Mouse (Mus musculus) right cerebral cortex, postnatal 4 days (tissue): ENCODE measurements around the gene Gm43552.

Source experiments
- DNase-seq: peaks from one replicate; pipeline ENCODE4 v3.0.0-alpha.2; 2022

Gm43552 gene

GRCm38 (mm10) chr5:65434471-65435362 is 57.9 kb downstream of the Gm43552 start:
- DNase-seq: peak; percentile 13

GRCm38 (mm10) chr5:65429441-65429840 is 63.2 kb downstream of the Gm43552 start:
- DNase-seq: no peak

GRCm38 (mm10) chr5:65428321-65428720 is 64.3 kb downstream of the Gm43552 start:
- DNase-seq: no peak

- DNase-seq: no peak
These were observed 67.4 kb downstream of the Gm43552 start for GRCm38 (mm10) chr5:65425251-65425650.

- no peak for DNase-seq
These were observed 68.4 kb downstream of the Gm43552 start for GRCm38 (mm10) chr5:65424215-65424614.

GRCm38 (mm10) chr5:65422803-65423202 is 69.8 kb downstream of the Gm43552 start:
- DNase-seq: no peak

GRCm38 (mm10) chr5:65420822-65421221 is 71.8 kb downstream of the Gm43552 start:
- DNase-seq: no peak

GRCm38 (mm10) chr5:65419136-65419535 is 73.5 kb downstream of the Gm43552 start:
- DNase-seq: no peak

GRCm38 (mm10) chr5:65415653-65416458 is 76.8 kb downstream of the Gm43552 start:
- no peak for DNase-seq

GRCm38 (mm10) chr5:65407989-65408388 is 84.6 kb downstream of the Gm43552 start:
- no peak for DNase-seq

- DNase-seq: peak; percentile 77
These were observed 91.2 kb downstream of the Gm43552 start for GRCm38 (mm10) chr5:65401251-65401994.

GRCm38 (mm10) chr5:65394425-65394824 is 98.2 kb downstream of the Gm43552 start:
- no peak for DNase-seq

- DNase-seq: no peak
These were observed 100.9 kb downstream of the Gm43552 start for GRCm38 (mm10) chr5:65391753-65392152.

- DNase-seq: peak; percentile 99
These were observed 101.7 kb downstream of the Gm43552 start, which contains the start of the genes Rpl9 and Lias for GRCm38 (mm10) chr5:65390648-65391644. Rpl9 (minus strand) TSS chr5:65391444. Lias (plus strand) TSS chr5:65391497.

GRCm38 (mm10) chr5:65387008-65387867 is 105.4 kb downstream of the Gm43552 start:
- DNase-seq: no peak

GRCm38 (mm10) chr5:65385704-65386103 is 106.9 kb downstream of the Gm43552 start:
- no peak for DNase-seq
